Mouse (Mus musculus) lung, postnatal 0 days (tissue): ENCODE data around the gene Ldb1.

Source experiments
- CTCF ChIP-seq: IDR thresholded peaks from 2 replicates; pipeline ENCODE4 v1.5.1; 2016; ENCODE audit warnings: antibody characterized with exemption, mild to moderate bottlenecking
- EP300 ChIP-seq: IDR thresholded peaks from 2 replicates; pipeline ENCODE4 v1.6.1; 2016; ENCODE audit warnings: antibody characterized with exemption, mild to moderate bottlenecking, control low read depth

DNA sequence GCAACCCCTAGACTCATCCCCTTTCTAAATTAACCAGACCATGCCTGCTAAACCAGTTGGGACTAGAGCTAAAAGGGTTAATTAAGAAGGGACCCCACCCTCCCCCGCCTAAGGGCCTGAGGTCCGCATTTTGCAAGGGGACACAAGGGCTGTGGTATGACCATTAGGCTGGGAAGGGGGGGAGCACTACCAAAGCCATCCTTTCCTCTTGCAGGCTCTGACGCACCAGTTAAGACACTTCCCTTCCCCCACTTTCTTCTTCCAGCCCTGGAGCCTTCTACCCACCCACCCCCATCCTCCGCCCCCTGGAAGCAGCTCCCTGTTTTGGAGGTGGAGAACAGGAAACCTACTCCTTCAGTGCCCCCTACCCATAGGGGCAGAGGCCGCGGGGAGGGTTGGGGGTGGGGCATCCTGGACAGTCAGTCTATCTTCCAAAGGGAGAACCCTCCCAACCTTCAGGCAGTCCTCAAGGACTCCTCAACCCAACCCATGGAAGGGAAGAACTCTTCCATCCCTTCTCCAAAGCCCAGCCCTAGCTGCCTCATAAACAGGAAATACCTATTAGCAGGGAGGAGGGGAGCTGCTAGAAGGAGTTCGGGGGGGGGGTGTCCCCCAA is 790 bp upstream of the Ldb1 start:
- TF ChIP-seq CTCF = no peak
- no peak; the same call in 1 of the 2 replicates for TF ChIP-seq EP300
